Mouse (Mus musculus) megakaryocyte, embryonic 14.5 days (primary cell): ENCODE data around the gene Clspn.

Experiments used
- FLI1 ChIP-seq: IDR thresholded peaks from 2 replicates; pipeline ENCODE4 v1.6.1; 2012; ENCODE audit warnings: low read length, inconsistent platforms, mixed read lengths
- GATA1 ChIP-seq: IDR thresholded peaks from 3 replicates; pipeline ENCODE4 v1.6.1; 2012; ENCODE audit warnings: mixed read lengths, low read length, inconsistent platforms, borderline replicate concordance

GRCm38 (mm10) chr4:126554462-126554861, 2.3 kb upstream of the Clspn start:
- TF ChIP-seq GATA1, result no peak
- TF ChIP-seq FLI1, result no peak
